Mouse (Mus musculus) hindbrain, embryonic 11.5 days (tissue): ENCODE results near the gene D17H6S53E. TPM values are rescaled to one million over a fixed set of nuclear protein-coding genes. Genes with fewer than 3 reads are reported as not detected.

ENCODE experiments used
- ATAC-seq: fragments of 200-750 bp; cut with Nextera tagmentation; 2 replicates; pipeline ENCODE4 v1.8.0; 2017; ENCODE audit warnings: mild to moderate bottlenecking, moderate TSS enrichment, moderate library complexity; ENCODE audit not compliant: low FRiP score
- DNase-seq: peaks from one replicate; pipeline ENCODE4 v3.0.0-alpha.2; 2015; ENCODE audit warnings: low spot score
- H3K27ac ChIP-seq: fragments of 300-500 bp; sonication (generic); 2 replicates; pipeline ENCODE4 v1.5.1; 2014; ENCODE audit warnings: mild to moderate bottlenecking, low read depth, low read length
- H3K27me3 ChIP-seq: fragments of 300-500 bp; sonication (generic); 2 replicates; pipeline ENCODE4 v1.6.1; 2014; ENCODE audit warnings: mild to moderate bottlenecking, low read length, moderate library complexity, mixed read lengths; ENCODE audit not compliant: control insufficient read depth, insufficient read depth
- H3K36me3 ChIP-seq: fragments of 300-500 bp; sonication (generic); 2 replicates; pipeline ENCODE4 v1.6.1; 2014; ENCODE audit warnings: mild to moderate bottlenecking, low read length, moderate library complexity, mixed read lengths; ENCODE audit not compliant: control insufficient read depth, insufficient read depth
- H3K4me1 ChIP-seq: fragments of 300-500 bp; sonication (generic); replicated peaks from 2 replicates; pipeline ENCODE4 v1.6.1; 2014; ENCODE audit warnings: low read length, mixed read lengths; ENCODE audit not compliant: control insufficient read depth, insufficient read depth
- H3K4me2 ChIP-seq: fragments of 300-500 bp; sonication (generic); replicated peaks from 2 replicates; pipeline ENCODE4 v1.6.1; 2014; ENCODE audit warnings: mild to moderate bottlenecking, low read depth, low read length
- H3K4me3 ChIP-seq: fragments of 300-500 bp; sonication (generic); 2 replicates; pipeline ENCODE4 v1.5.1; 2014; ENCODE audit warnings: low read depth, low read length
- H3K9ac ChIP-seq: fragments of 300-500 bp; sonication (generic); 2 replicates; pipeline ENCODE4 v1.6.1; 2014; ENCODE audit warnings: low read depth, low read length
- H3K9me3 ChIP-seq: fragments of 300-500 bp; sonication (generic); 2 replicates; pipeline ENCODE4 v1.6.1; 2016; ENCODE audit warnings: low read length; ENCODE audit not compliant: control insufficient read depth
- WGBS: fragments of 180-500 bp; shearing (Covaris S2); extraction: QIAGEN DNeasy Blood & Tissue Kit; methylation state at CpG from one replicate; pipeline ENCODE4 v1.1.7; 2014; 5-methylcytosine and 5-hydroxymethylcytosine counted together
- polyA plus RNA-seq: library from polyadenylated mRNA; unstranded; fragments of >200 nt; fragmentation: Nextera tagmentation; extraction: Ambion mirVana; gene quantifications from 2 replicates; pipeline ENCODE4 v1.2.1, GENCODE M21; 2014

The D17H6S53E gene
- polyA plus RNA-seq, 1 experiment from 2014 or later, result 9.2 TPM

GRCm38 (mm10) chr17:35174201-35174977 lies 48.2 kb downstream of the D17H6S53E start:
- WGBS, result 71% methylated on average over 8 of the region's 8 CpGs
- H3K4me1 ChIP-seq, result no peaks in the 10 kb centered on the region
- no peak overlapping the region for H3K4me2 ChIP-seq
- DNase-seq (no peak), ATAC-seq (no peak)
- H3K9ac ChIP-seq, result no peak overlapping the region
- H3K36me3 ChIP-seq, result no peaks in the 10 kb centered on the region
- H3K9me3 ChIP-seq, result no peaks in the 10 kb centered on the region
- no peak overlapping the region for H3K27ac ChIP-seq
- H3K4me3 ChIP-seq, result no peak overlapping the region
- H3K27me3 ChIP-seq, result no peaks in the 10 kb centered on the region

DNA sequence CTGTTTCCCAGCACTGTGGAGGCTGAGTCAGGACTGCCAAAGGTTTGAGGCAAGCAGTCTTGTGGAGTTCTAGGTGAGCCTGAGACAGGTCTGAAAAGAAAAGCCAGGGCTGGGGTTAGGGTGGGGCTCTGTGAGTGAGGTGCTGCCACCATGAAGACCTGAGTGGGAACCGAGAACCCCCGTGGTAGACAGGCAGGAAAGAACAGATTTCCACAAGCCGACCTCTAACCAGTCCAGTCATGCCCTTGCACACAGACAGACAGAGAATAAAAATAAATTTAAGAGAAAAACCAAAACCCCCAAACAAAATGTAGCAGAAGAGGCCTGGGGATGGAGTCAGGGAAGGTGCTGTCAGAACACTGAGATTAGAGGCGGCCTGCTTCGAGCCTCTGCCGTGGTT lies 49.2 kb downstream of the D17H6S53E start:
- Histone ChIP-seq H3K9me3 (no peaks in the 10 kb centered on the region), H3K4me1 (no peaks in the 10 kb centered on the region), H3K36me3 (no peaks in the 10 kb centered on the region), H3K27ac (no peak overlapping the region), H3K4me3 (no peak overlapping the region), H3K9ac (no peak overlapping the region), H3K27me3 (no peaks in the 10 kb centered on the region), H3K4me2 (no peak overlapping the region)
- 72% methylated on average over 6 of the region's 6 CpGs for WGBS
- ATAC-seq (no peak), DNase-seq (no peak)

- Histone ChIP-seq H3K9me3 (no peaks in the 10 kb centered on the region), H3K9ac (no peak within 1 kb of the TSS), H3K4me2 (no peak within 1 kb of the TSS), H3K27me3 (no peaks in the 10 kb centered on the region), H3K27ac (no peak within 1 kb of the TSS), H3K36me3 (no peaks in the 10 kb centered on the region), H3K4me3 (no peak within 1 kb of the TSS), H3K4me1 (no peaks in the 10 kb centered on the region)
- WGBS, result 42% methylated on average over 2 of the region's 2 CpGs
- DNase-seq (no peak), ATAC-seq (no peak)
These were observed 49.8 kb downstream of the D17H6S53E start, which contains the start of gene Aif1 for GRCm38 (mm10) chr17:35175968-35176367. Gene Aif1 (minus strand): TSS chr17:35176068.

Other genes starting within 250 kb of the D17H6S53E start
- gene Zbtb12, start 246.9 kb upstream of the D17H6S53E start, polyA plus RNA-seq, result 2.9 and 3.2 TPM in 2 replicates
- not detected in 2 replicates for gene Gm20547, start 244.3 kb upstream of the D17H6S53E start, polyA plus RNA-seq
- 0.64 and 1.2 TPM in 2 replicates for gene C2, start 228.1 kb upstream of the D17H6S53E start, polyA plus RNA-seq
- 57.4 and 70.1 TPM in 2 replicates for gene Ehmt2, start 227.9 kb upstream of the D17H6S53E start, polyA plus RNA-seq
- gene Slc44a4, start 211.9 kb upstream of the D17H6S53E start, polyA plus RNA-seq, result 0.12 and 0.29 TPM in 2 replicates
- 12.9 and 14.5 TPM in 2 replicates for gene Neu1, start 195.1 kb upstream of the D17H6S53E start, polyA plus RNA-seq
- 0.15 TPM in 1 of 2 replicates, not detected in the other for gene Hspa1b, start 167.1 kb upstream of the D17H6S53E start, polyA plus RNA-seq
- 0.49 TPM in 1 of 2 replicates, not detected in the other for gene Gm20481, start 156.5 kb upstream of the D17H6S53E start, polyA plus RNA-seq
- gene Hspa1a, start 154.2 kb upstream of the D17H6S53E start, polyA plus RNA-seq, result 0.93 and 1.4 TPM in 2 replicates
- 0.93 and 1.2 TPM in 2 replicates for gene Hspa1l, start 153.7 kb upstream of the D17H6S53E start, polyA plus RNA-seq
- gene Lsm2, start 144.5 kb upstream of the D17H6S53E start, polyA plus RNA-seq, result 188 and 207 TPM in 2 replicates
- gene Vars, start 125.4 kb upstream of the D17H6S53E start, polyA plus RNA-seq, result 69.1 and 71.7 TPM in 2 replicates
- 0.10 and 0.36 TPM in 2 replicates for gene Vwa7, start 109.8 kb upstream of the D17H6S53E start, polyA plus RNA-seq
- 3.0 and 4.0 TPM in 2 replicates for gene Sapcd1, start 98.4 kb upstream of the D17H6S53E start, polyA plus RNA-seq
- gene Msh5, start 79.6 kb upstream of the D17H6S53E start, polyA plus RNA-seq, result 3.1 and 4.2 TPM in 2 replicates
- gene Clic1, start 76.4 kb upstream of the D17H6S53E start, polyA plus RNA-seq, result 45.6 and 85.1 TPM in 2 replicates
- 614 and 636 TPM in 2 replicates for gene Ddah2, start 67.3 kb upstream of the D17H6S53E start, polyA plus RNA-seq
- 0.19 TPM in 1 of 2 replicates, not detected in the other for gene Ly6g6c, start 61.0 kb upstream of the D17H6S53E start, polyA plus RNA-seq
- gene Mpig6b, start 60.2 kb upstream of the D17H6S53E start, polyA plus RNA-seq, result 0.66 and 1.1 TPM in 2 replicates
- gene Ly6g6e, start 49.5 kb upstream of the D17H6S53E start, polyA plus RNA-seq, result 0.42 and 0.50 TPM in 2 replicates
- gene Ly6g6d, start 48.3 kb upstream of the D17H6S53E start, polyA plus RNA-seq, result 1.0 and 2.7 TPM in 2 replicates
- gene Ly6g6f, start 40.8 kb upstream of the D17H6S53E start, polyA plus RNA-seq, result 0.29 and 0.52 TPM in 2 replicates
- 40.2 and 45.1 TPM in 2 replicates for gene Abhd16a, start 37.1 kb upstream of the D17H6S53E start, polyA plus RNA-seq
- not detected in 2 replicates for gene Ly6g5c, start 18.1 kb upstream of the D17H6S53E start, polyA plus RNA-seq
- gene Ly6g5b, start 10.9 kb upstream of the D17H6S53E start, polyA plus RNA-seq, result 0.89 and 0.96 TPM in 2 replicates
- 22.5 and 29.7 TPM in 2 replicates for gene Gpank1, start 4.9 kb upstream of the D17H6S53E start, polyA plus RNA-seq
- gene Csnk2b, start 4.3 kb upstream of the D17H6S53E start, polyA plus RNA-seq, result 299 and 310 TPM in 2 replicates
- gene Apom, start 5.7 kb downstream of the D17H6S53E start, polyA plus RNA-seq, result 0.34 and 0.49 TPM in 2 replicates
- gene Bag6, start 8.8 kb downstream of the D17H6S53E start, polyA plus RNA-seq, result 105 and 117 TPM in 2 replicates
- gene Prrc2a, start 38.5 kb downstream of the D17H6S53E start, polyA plus RNA-seq, result 167 and 205 TPM in 2 replicates
- gene Aif1, start 49.7 kb downstream of the D17H6S53E start, polyA plus RNA-seq, result 6.1 and 8.4 TPM in 2 replicates
- gene Lst1, start 62.1 kb downstream of the D17H6S53E start, polyA plus RNA-seq, result 5.6 and 9.8 TPM in 2 replicates
- 0.22 and 0.32 TPM in 2 replicates for gene Ltb, start 68.1 kb downstream of the D17H6S53E start, polyA plus RNA-seq
- gene Tnf, start 75.6 kb downstream of the D17H6S53E start, polyA plus RNA-seq, result not detected in 2 replicates
- not detected in 2 replicates for gene Lta, start 79.0 kb downstream of the D17H6S53E start, polyA plus RNA-seq
- 0.36 and 0.43 TPM in 2 replicates for gene Gm16181, start 94.5 kb downstream of the D17H6S53E start, polyA plus RNA-seq
- 14.7 and 16.8 TPM in 2 replicates for gene Atp6v1g2, start 107.3 kb downstream of the D17H6S53E start, polyA plus RNA-seq
- gene Nfkbil1, start 109.4 kb downstream of the D17H6S53E start, polyA plus RNA-seq, result 2.3 and 3.7 TPM in 2 replicates
- 633 and 640 TPM in 2 replicates for gene Ddx39b, start 115.4 kb downstream of the D17H6S53E start, polyA plus RNA-seq
- gene H2-D1, start 136.4 kb downstream of the D17H6S53E start, polyA plus RNA-seq, result 42.9 and 43.2 TPM in 2 replicates
- not detected in 2 replicates for gene H2-Q1, start 194.0 kb downstream of the D17H6S53E start, polyA plus RNA-seq
- 0.52 and 0.53 TPM in 2 replicates for gene H2-Q2, start 215.9 kb downstream of the D17H6S53E start, polyA plus RNA-seq